Mouse (Mus musculus): ENCODE measurements around the gene Syne4.

- TF ChIP-seq CTCF (IDR thresholded peaks at IDR 0.05; ENCODE audit: extremely low read depth, insufficient read depth, insufficient read length, insufficient replicate concordance): no peak
- TF ChIP-seq POLR2A (IDR thresholded peaks at IDR 0.05; ENCODE audit: low read depth, low read length): no peak
Observed at GRCm38 (mm10) chr7:30323795-30324194, 9.2 kb downstream of the Syne4 start, which contains the start of gene Sdhaf1.
